Mouse (Mus musculus): ENCODE data around the gene Eqtn. TPM values are rescaled to one million over a fixed set of nuclear protein-coding genes. Genes with fewer than 3 reads are reported as not detected.

Eqtn gene
- total RNA-seq (2021), result 1 to 10 TPM in 1 of 2 experiments, under 1 TPM in 1; 0.79 to 1.2 TPM
- long read RNA-seq, experiment 1, result 0 reads
- long read RNA-seq, experiment 2, result 0 reads

DNA sequence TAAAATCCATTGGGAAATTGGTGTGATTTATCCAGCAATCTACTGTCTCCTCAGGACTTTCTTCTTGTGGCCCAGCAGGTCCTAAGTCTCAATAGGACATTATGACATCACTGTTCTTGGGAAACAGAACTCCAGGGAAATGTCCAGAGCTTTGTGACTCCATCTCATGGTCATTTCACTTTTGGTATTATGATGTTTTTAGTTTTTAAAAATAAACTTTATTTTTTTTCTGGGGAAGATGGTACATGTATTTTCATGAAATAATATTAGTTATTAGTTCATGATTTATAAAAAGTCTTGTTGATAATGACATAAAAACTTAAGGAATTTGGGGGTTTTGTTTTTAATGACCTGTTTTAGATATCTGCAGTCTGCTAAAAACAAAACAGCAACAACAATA is at the start of gene Eqtn:
Gene Eqtn (minus strand): TSS at position 101 of the 400 bp plus-strand sequence.
- no peak for DNase-seq (ENCODE audit: low spot score in 2 of 2)
- Histone ChIP-seq H3K4me3 (no peak within 1 kb of the TSS), H3K27ac (no peak within 1 kb of the TSS)
- no peak for TF ChIP-seq CTCF (conservative IDR thresholded peaks at IDR 0.05)

DNA sequence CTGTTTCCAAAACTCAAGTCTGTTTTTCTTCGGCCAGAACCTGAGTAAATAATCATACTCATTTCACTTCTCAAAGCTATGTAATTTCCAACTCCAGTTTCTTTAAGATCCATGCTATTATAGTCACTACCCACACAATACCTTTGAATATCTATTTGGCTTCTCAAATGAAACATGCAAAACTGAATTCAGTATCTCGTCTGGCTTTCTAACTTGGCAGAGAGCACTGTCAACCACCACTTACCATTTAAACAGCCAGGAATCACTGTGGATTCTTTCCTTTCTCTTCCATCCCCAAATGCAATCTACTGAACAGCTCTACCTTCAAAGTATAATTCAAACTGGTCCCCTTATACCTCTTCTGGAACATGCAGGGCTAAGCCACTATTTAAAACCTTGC is 44.7 kb upstream of the Eqtn start:
- Histone ChIP-seq H3K27ac (no peak overlapping the region), H3K4me3 (no peak overlapping the region)
- TF ChIP-seq CTCF (conservative IDR thresholded peaks at IDR 0.05), result no peak
- no peak for DNase-seq (ENCODE audit: low spot score in 2 of 2)

DNA sequence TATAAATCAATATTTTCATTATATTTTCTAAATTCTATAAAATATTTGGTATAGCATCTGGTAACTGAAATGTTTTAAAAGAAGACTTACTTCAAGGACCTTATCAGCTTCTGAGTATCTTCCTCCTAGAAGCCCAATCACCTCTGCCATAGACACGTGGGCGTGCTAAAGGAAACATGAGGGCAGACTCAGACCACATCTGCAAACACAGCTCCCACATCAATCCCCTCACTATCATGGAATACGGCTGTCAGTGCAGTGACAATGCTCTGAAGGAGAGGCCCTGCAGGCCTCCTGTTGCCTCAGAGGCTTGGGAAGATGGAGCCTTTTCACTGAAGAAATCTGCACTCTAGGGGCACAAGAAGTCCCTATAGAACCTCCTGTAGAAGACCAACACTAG is 24.1 kb upstream of the Eqtn start:
- TF ChIP-seq CTCF (conservative IDR thresholded peaks at IDR 0.05), result no peak

DNA sequence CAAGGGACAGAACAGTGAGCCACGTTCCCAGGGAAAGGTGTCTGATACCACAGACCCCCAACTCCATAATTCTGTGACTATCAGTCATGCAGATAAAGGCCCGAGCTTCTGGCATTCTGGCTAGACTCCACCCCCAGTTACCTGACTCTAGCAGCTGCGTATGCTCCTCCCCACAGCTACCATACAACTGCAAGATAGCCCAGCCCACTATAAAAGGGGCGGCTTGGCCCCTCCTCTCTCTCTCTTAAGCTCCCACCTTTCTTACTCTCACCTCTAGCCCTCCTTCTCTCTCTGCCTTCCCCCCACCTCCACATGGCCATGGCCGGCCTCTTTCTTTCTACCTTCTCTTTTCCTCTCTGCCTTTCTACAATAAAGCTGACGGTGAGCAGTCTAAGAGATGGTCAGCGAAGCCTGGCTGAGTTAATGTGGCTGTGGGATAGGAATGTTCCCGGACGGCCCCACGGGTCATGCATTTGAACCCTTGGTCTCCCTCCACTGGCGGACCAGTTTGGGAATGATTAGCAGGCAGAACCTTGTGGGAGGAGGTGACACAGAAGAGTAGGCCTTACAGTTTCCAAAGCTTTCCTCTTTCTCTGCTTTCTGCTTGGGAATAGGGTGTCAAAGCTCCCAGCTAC is 12.7 kb upstream of the Eqtn start:
- TF ChIP-seq CTCF (conservative IDR thresholded peaks at IDR 0.05), result no peak
- Histone ChIP-seq H3K4me3 (no peak overlapping the region), H3K27ac (no peak overlapping the region)
- no peak for DNase-seq (ENCODE audit: low spot score in 2 of 2)

More for the DNA sequence above, 24.1 kb upstream of the Eqtn start:
- Histone ChIP-seq H3K27ac (no peak overlapping the region), H3K4me3 (no peak overlapping the region)
- DNase-seq (ENCODE audit: low spot score in 2 of 2), result no peak

DNA sequence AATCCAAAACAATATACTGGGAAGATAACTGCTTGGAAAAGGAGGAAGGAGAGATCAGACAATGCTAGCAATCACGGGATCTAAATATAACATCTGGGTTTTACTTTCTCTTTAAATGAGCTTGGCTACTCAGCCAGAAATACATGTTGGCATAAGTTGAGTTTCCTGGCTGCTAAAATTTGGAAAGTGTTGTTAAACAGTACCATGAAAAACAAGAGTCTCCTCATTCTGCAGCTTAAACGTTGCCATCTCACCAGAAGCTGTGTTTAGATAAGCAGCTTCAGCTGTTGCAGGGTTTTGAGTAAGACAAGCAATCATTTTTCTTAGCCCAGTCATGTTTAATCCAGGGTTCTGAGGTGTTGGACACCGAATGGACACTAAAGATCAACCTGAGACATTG is 26.9 kb downstream of the Eqtn start:
- H3K4me3 ChIP-seq, result no peak overlapping the region
- H3K27ac ChIP-seq, result no peak overlapping the region
- peak in 1 of 2 experiments; percentile 6 for DNase-seq (ENCODE audit: low spot score in 2 of 2)
- TF ChIP-seq CTCF (conservative IDR thresholded peaks at IDR 0.05), result no peak

DNA sequence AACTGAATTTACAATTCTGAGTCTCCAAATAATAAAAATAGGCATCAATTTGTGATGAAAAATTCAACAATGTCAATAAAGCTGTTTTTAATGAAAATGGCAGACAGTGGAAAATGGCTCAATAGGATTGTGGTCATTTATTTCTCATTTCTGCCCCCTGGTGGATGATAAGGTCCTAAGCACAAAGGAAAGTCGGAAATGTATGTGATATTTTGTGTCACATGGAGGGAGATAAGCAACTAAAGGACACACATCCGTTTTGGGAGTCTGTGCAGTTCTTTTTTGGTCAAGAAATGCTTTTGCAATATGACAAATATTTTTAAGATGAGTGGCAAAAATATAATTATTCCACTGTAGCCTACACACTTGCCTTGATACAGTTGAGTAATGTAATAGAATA is 27.9 kb downstream of the Eqtn start:
- Histone ChIP-seq H3K4me3 (no peak overlapping the region), H3K27ac (no peak overlapping the region)
- TF ChIP-seq CTCF (conservative IDR thresholded peaks at IDR 0.05), result peak; percentile 76
- peak in 1 of 2 experiments; percentile 5 for DNase-seq (ENCODE audit: low spot score in 2 of 2)

Other genes starting within 250 kb of the Eqtn start
- gene Tek, start 189.6 kb downstream of the Eqtn start, total RNA-seq (2021), result 1 to 10 TPM; 7.6 to 9.2 TPM
- 10 to 100 TPM; 33.9 to 37.7 TPM for gene Mysm1, start 50.3 kb upstream of the Eqtn start, total RNA-seq (2021)
- 100 to 1,000 TPM in 1 of 2 experiments, 10 to 100 TPM in 1; 98.7 to 101 TPM for gene Jun, start 123.4 kb upstream of the Eqtn start, total RNA-seq (2021)

Data from layer of hippocampus, adult 2 months (tissue).